Mouse (Mus musculus): Measurements from ENCODE around the gene Dab1. TPM values are rescaled to one million over a fixed set of nuclear protein-coding genes. Genes with fewer than 3 reads are reported as not detected.

The Dab1 gene
- polyA plus RNA-seq, 1 experiment = not detected

- Histone ChIP-seq H3K79me2 (ENCODE audit: control insufficient read depth, insufficient read depth) (no peaks in the 10 kb centered on the region), H3ac (ENCODE audit: control insufficient read depth, insufficient read length, low read depth) (no peak overlapping the region), H3K4me3 (ENCODE audit: insufficient read depth, poor library complexity, severe bottlenecking) (no peak overlapping the region), H3K36me3 (ENCODE audit: control insufficient read depth, insufficient read depth) (no peaks in the 10 kb centered on the region), H3K27me3 (ENCODE audit: control insufficient read depth, insufficient read depth, insufficient read length) (no peaks in the 10 kb centered on the region), H3K79me3 (ENCODE audit: low read depth) (no peaks in the 10 kb centered on the region)
- TF ChIP-seq MYOD1 (IDR thresholded peaks at IDR 0.05; ENCODE audit: control insufficient read depth, insufficient read length, low read depth) (no peak), USF1 (IDR thresholded peaks at IDR 0.05; ENCODE audit: low read depth) (no peak), CTCF (IDR thresholded peaks at IDR 0.05; ENCODE audit: control insufficient read depth, insufficient read depth, insufficient read length) (no peak), MYOG (IDR thresholded peaks at IDR 0.05; ENCODE audit: control insufficient read depth, extremely low read depth, insufficient read length) (no peak), MAX (IDR thresholded peaks at IDR 0.05) (no peak), FOSL1 (IDR thresholded peaks at IDR 0.05; ENCODE audit: insufficient read depth, low read length, poor library complexity, severe bottlenecking) (no peak), CEBPB (IDR thresholded peaks at IDR 0.05; ENCODE audit: low read depth) (no peak)
These were observed 1086.8 kb downstream of the Dab1 start for GRCm38 (mm10) chr4:104705664-104706645.

DNA sequence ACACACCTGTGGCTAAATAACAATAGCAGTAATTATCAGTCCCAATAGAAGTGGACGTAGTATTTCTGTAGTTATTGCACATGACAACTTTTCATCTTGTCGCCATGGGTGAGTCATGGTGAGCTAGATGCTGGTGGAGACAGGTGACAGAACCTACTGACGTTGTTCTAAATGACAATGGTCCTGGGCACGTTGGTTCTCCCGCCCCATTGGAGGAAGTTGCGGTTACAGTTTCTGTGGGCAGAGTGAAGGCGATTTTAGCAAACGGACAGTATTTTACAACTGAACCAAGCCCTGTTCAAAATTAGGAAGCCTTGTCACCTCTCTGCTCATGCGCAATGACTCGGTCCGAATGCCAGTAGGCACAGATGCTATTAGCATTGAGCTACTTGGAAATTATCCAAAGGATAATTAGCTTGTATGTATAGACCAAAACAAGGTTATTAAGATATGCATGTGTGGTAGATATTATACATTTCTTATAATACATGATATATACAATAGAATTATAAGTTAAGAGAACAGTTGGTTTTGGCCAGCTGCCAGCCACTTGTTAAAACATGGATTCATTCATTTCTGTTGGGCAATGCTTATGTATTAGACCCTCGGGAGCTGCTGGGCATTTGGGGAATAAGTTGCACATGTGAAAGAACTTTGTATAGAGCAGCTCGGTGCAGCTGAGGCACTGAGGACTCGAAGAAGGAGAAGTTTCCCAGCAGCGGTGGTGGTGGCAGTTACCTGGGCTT, 1093.4 kb downstream of the Dab1 start:
- H3K79me2 ChIP-seq (ENCODE audit: control insufficient read depth, insufficient read depth) = no peaks in the 10 kb centered on the region
- no peaks in the 10 kb centered on the region for H3K36me3 ChIP-seq (ENCODE audit: control insufficient read depth, insufficient read depth)
- TF ChIP-seq MAX (IDR thresholded peaks at IDR 0.05) (no peak), MYOD1 (IDR thresholded peaks at IDR 0.05; ENCODE audit: control insufficient read depth, insufficient read length, low read depth) (no peak), USF1 (IDR thresholded peaks at IDR 0.05; ENCODE audit: low read depth) (no peak), CTCF (IDR thresholded peaks at IDR 0.05; ENCODE audit: control insufficient read depth, insufficient read depth, insufficient read length) (no peak), MYOG (IDR thresholded peaks at IDR 0.05; ENCODE audit: control insufficient read depth, extremely low read depth, insufficient read length) (no peak), FOSL1 (IDR thresholded peaks at IDR 0.05; ENCODE audit: insufficient read depth, low read length, poor library complexity, severe bottlenecking) (no peak), CEBPB (IDR thresholded peaks at IDR 0.05; ENCODE audit: low read depth) (no peak)
- H3K4me3 ChIP-seq (ENCODE audit: insufficient read depth, poor library complexity, severe bottlenecking) = no peak overlapping the region
- H3ac ChIP-seq (ENCODE audit: control insufficient read depth, insufficient read length, low read depth) = no peak overlapping the region
- H3K79me3 ChIP-seq (ENCODE audit: low read depth) = no peaks in the 10 kb centered on the region
- no peaks in the 10 kb centered on the region for H3K27me3 ChIP-seq (ENCODE audit: control insufficient read depth, insufficient read depth, insufficient read length)

DNA sequence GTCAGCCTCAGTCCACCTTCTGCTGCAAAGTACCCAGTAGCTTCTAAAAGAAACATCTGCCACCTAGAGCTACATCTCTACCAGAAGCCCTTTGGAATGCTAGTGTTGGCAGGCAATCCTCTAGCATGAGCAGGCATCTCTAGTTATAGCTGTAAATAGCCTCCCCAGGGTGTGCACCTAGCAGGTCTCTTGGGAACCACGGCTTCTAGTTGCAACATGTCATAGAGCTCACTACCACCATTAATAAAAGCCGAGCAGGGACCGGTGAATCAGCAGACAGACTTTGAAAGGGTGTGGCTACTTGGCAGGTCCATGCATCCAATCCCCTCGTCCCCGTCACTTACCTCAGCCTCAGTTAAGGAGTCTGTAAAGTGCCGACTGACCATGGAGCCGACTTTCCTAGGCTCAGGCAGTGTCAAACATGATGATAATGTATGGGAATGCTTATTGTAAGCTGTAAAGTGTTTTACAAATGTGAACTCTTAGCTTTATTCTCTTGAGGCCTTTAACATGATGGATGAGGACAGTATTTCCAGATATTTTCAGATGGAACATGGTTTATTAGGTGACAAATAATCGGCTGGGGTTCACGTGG, 1095.9 kb downstream of the Dab1 start:
- TF ChIP-seq CTCF (IDR thresholded peaks at IDR 0.05; ENCODE audit: control insufficient read depth, insufficient read depth, insufficient read length) (no peak), MYOD1 (IDR thresholded peaks at IDR 0.05; ENCODE audit: control insufficient read depth, insufficient read length, low read depth) (no peak), MAX (IDR thresholded peaks at IDR 0.05) (no peak)
- H3K36me3 ChIP-seq (ENCODE audit: control insufficient read depth, insufficient read depth) = no peaks in the 10 kb centered on the region
- no peaks in the 10 kb centered on the region for H3K79me3 ChIP-seq (ENCODE audit: low read depth)
- no peaks in the 10 kb centered on the region for H3K27me3 ChIP-seq (ENCODE audit: control insufficient read depth, insufficient read depth, insufficient read length)
- H3ac ChIP-seq (ENCODE audit: control insufficient read depth, insufficient read length, low read depth) = no peak overlapping the region
- no peak overlapping the region for H3K4me3 ChIP-seq (ENCODE audit: insufficient read depth, poor library complexity, severe bottlenecking)
- H3K79me2 ChIP-seq (ENCODE audit: control insufficient read depth, insufficient read depth) = no peaks in the 10 kb centered on the region

DNA sequence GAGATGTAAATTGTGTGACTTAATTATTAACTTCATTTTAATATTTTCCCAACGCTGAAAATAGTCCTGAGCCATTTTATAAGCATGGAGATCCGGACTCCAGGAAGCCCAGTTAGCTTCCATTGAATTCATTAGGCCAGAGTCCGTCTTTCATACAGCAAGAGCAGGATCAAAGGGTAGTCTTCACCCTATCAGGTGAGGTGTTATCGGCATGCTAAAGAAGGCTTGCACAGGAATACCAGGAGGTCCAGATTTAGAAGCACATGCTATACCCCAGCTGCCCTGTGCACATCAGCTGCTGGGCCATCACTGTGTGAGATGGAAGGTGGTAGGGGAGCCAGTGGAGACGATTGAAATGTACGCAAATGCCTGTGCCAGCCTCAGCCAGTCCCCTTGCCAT, 1096.7 kb downstream of the Dab1 start:
- H3K27me3 ChIP-seq (ENCODE audit: control insufficient read depth, insufficient read depth, insufficient read length) = no peaks in the 10 kb centered on the region

GRCm38 (mm10) chr4:104716506-104716905, 1097.3 kb downstream of the Dab1 start:
- Histone ChIP-seq H3K4me3 (ENCODE audit: insufficient read depth, poor library complexity, severe bottlenecking) (no peak overlapping the region), H3K79me2 (ENCODE audit: control insufficient read depth, insufficient read depth) (no peaks in the 10 kb centered on the region), H3K36me3 (ENCODE audit: control insufficient read depth, insufficient read depth) (no peaks in the 10 kb centered on the region), H3ac (ENCODE audit: control insufficient read depth, insufficient read length, low read depth) (no peak overlapping the region), H3K27me3 (ENCODE audit: control insufficient read depth, insufficient read depth, insufficient read length) (no peaks in the 10 kb centered on the region), H3K79me3 (ENCODE audit: low read depth) (no peaks in the 10 kb centered on the region)
- TF ChIP-seq CEBPB (IDR thresholded peaks at IDR 0.05; ENCODE audit: low read depth) (no peak), MAX (IDR thresholded peaks at IDR 0.05) (no peak), MYOD1 (IDR thresholded peaks at IDR 0.05; ENCODE audit: control insufficient read depth, insufficient read length, low read depth) (no peak), FOSL1 (IDR thresholded peaks at IDR 0.05; ENCODE audit: insufficient read depth, low read length, poor library complexity, severe bottlenecking) (no peak), MYOG (IDR thresholded peaks at IDR 0.05; ENCODE audit: control insufficient read depth, extremely low read depth, insufficient read length) (no peak), CTCF (IDR thresholded peaks at IDR 0.05; ENCODE audit: control insufficient read depth, insufficient read depth, insufficient read length) (no peak), USF1 (IDR thresholded peaks at IDR 0.05; ENCODE audit: low read depth) (no peak)

More for the DNA sequence above, 1096.7 kb downstream of the Dab1 start:
- Histone ChIP-seq H3K36me3 (ENCODE audit: control insufficient read depth, insufficient read depth) (no peaks in the 10 kb centered on the region), H3K79me3 (ENCODE audit: low read depth) (no peaks in the 10 kb centered on the region), H3K4me3 (ENCODE audit: insufficient read depth, poor library complexity, severe bottlenecking) (no peak overlapping the region), H3ac (ENCODE audit: control insufficient read depth, insufficient read length, low read depth) (no peak overlapping the region), H3K79me2 (ENCODE audit: control insufficient read depth, insufficient read depth) (no peaks in the 10 kb centered on the region)
- no peak for TF ChIP-seq USF1 (IDR thresholded peaks at IDR 0.05; ENCODE audit: low read depth)
- TF ChIP-seq MYOD1 (IDR thresholded peaks at IDR 0.05; ENCODE audit: control insufficient read depth, insufficient read length, low read depth) = no peak
- no peak for TF ChIP-seq MAX (IDR thresholded peaks at IDR 0.05)
- TF ChIP-seq CTCF (IDR thresholded peaks at IDR 0.05; ENCODE audit: control insufficient read depth, insufficient read depth, insufficient read length) = no peak
- no peak for TF ChIP-seq CEBPB (IDR thresholded peaks at IDR 0.05; ENCODE audit: low read depth)
- no peak for TF ChIP-seq MYOG (IDR thresholded peaks at IDR 0.05; ENCODE audit: control insufficient read depth, extremely low read depth, insufficient read length)
- no peak for TF ChIP-seq FOSL1 (IDR thresholded peaks at IDR 0.05; ENCODE audit: insufficient read depth, low read length, poor library complexity, severe bottlenecking)
